Mouse (Mus musculus) olfactory bulb, adult 2 months (tissue): ENCODE measurements around the gene 4932438H23Rik.

Experiments used
- CTCF ChIP-seq: fragments of 200-500 bp; IDR thresholded peaks from 2 replicates; pipeline ENCODE4 v1.5.1; 2012; ENCODE audit warnings: low read depth, mild to moderate bottlenecking, low read length, moderate library complexity; ENCODE audit not compliant: insufficient read depth
- POLR2A ChIP-seq: fragments of 200-500 bp; IDR thresholded peaks from 2 replicates; pipeline ENCODE4 v1.6.1; 2012; ENCODE audit warnings: mild to moderate bottlenecking, low read depth, low read length, moderate library complexity; ENCODE audit not compliant: insufficient read depth

DNA sequence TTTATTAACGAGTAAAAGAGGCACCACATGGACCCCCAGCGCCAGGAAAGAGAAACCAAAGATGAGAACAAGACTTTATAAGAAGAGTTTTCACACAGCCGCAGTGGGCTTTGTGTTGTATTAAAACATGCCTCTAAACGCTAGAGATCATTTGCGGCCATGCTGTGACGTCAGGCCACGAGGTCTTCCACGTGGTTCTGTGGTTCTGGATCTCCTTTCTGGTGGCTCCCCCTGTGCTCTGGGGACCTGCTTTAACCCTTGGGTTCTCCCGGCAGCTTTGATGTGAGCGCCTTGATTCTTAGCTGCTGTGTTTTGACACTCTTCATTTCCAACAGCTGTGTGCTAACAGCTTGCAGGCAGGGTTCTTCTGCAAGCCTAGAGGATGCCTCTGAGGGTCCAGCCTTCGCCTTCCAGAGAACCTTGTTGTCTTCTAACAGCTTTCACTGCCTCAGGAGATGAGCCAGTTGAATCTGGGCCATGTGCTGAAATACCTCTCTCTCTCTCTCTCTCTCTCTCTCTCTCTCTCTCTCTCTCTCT lies 16.1 kb upstream of the 4932438H23Rik start:
- no peak for TF ChIP-seq CTCF
- TF ChIP-seq POLR2A = no peak
